Mouse (Mus musculus): ENCODE results near the gene Nmur1.

DNA sequence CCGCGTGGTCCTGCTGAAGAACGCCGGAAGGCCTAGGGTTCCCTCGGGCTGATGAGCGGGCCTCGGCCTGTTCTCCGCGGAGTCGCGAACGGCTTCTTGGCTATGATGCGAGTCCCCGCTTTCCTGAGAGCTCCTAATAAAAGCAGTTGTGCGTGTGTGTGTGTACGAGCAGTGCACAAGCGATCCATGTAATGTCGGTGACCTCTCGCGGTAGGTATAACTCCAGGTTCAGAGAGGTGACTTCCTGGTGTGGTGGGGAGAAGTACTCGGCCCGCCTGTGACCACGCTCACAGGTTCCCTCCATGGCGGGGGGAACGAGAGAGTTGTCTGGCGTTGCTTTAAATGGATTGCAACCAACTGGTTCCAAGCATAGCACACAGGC is 66.2 kb downstream of the Nmur1 start:
- TF ChIP-seq POLR2A (IDR thresholded peaks at IDR 0.05; ENCODE audit: borderline replicate concordance, extremely low read depth, insufficient read depth, insufficient read length, poor library complexity, severe bottlenecking) (no peak), CTCF (IDR thresholded peaks at IDR 0.05; ENCODE audit: borderline replicate concordance, extremely low read depth, insufficient read depth, insufficient read length) (no peak)

All from brain, embryonic 14.5 days (tissue).